Mouse (Mus musculus) liver, embryonic 13.5 days (tissue): ENCODE measurements around the gene Prdm1. TPM values are rescaled to one million over a fixed set of nuclear protein-coding genes. Genes with fewer than 3 reads are reported as not detected.

Experiments used
- ATAC-seq: fragments of 200-750 bp; cut with Nextera tagmentation; 2 replicates; pipeline ENCODE4 v1.8.0; 2017; ENCODE audit warnings: low read depth, mild to moderate bottlenecking, moderate number of reproducible peaks, moderate library complexity
- DNase-seq: peaks from one replicate; pipeline ENCODE4 v3.0.0; 2022
- H3K27ac ChIP-seq: fragments of 300-500 bp; sonication (generic); 2 replicates; pipeline ENCODE4 v1.5.1; 2015; ENCODE audit warnings: moderate library complexity, mild to moderate bottlenecking, inconsistent platforms
- H3K27me3 ChIP-seq: fragments of 300-500 bp; sonication (generic); 2 replicates; pipeline ENCODE4 v1.6.1; 2015; ENCODE audit warnings: mild to moderate bottlenecking, inconsistent platforms
- H3K36me3 ChIP-seq: fragments of 300-500 bp; sonication (generic); 2 replicates; pipeline ENCODE4 v1.6.1; 2015; ENCODE audit warnings: mild to moderate bottlenecking, inconsistent platforms
- H3K4me1 ChIP-seq: fragments of 300-500 bp; sonication (generic); replicated peaks from 2 replicates; pipeline ENCODE4 v1.6.1; 2015; ENCODE audit warnings: inconsistent platforms
- H3K4me2 ChIP-seq: fragments of 300-500 bp; sonication (generic); 2 replicates; pipeline ENCODE4 v1.6.1; 2015; ENCODE audit warnings: inconsistent platforms, mild to moderate bottlenecking, moderate library complexity
- H3K4me3 ChIP-seq: fragments of 300-500 bp; sonication (generic); replicated peaks from 2 replicates; pipeline ENCODE4 v1.5.1; 2015; ENCODE audit warnings: mild to moderate bottlenecking, inconsistent platforms
- H3K9ac ChIP-seq: fragments of 300-500 bp; sonication (generic); 2 replicates; pipeline ENCODE4 v1.6.1; 2015; ENCODE audit warnings: mild to moderate bottlenecking, inconsistent platforms
- H3K9me3 ChIP-seq: fragments of 300-500 bp; sonication (generic); replicated peaks from 2 replicates; pipeline ENCODE4 v1.6.1; 2016; ENCODE audit warnings: inconsistent platforms
- WGBS: fragments of 180-500 bp; shearing (Covaris S2); methylation state at CpG from one replicate; pipeline ENCODE4 v1.1.7; 2015; ENCODE audit not compliant: insufficient replicate concordance; 5-methylcytosine and 5-hydroxymethylcytosine counted together
- polyA plus RNA-seq: library from polyadenylated mRNA; unstranded; fragments of >200 nt; fragmentation: Nextera tagmentation; extraction: Ambion mirVana; gene quantifications from 2 replicates; pipeline ENCODE4 v1.2.1, GENCODE M21; 2015

Prdm1 gene
- polyA plus RNA-seq, 1 experiment from 2014 or later = 0.13 TPM

- peak overlapping the region; percentile 32 for H3K4me3 ChIP-seq
- peaks cover 59% of the 10 kb centered on the region for H3K27me3 ChIP-seq
- no peak overlapping the region for H3K9ac ChIP-seq
- H3K36me3 ChIP-seq = no peaks in the 10 kb centered on the region
- peak overlapping the region; percentile 54 for H3K4me2 ChIP-seq
- H3K27ac ChIP-seq = no peak overlapping the region
- ATAC-seq = no peak
- H3K9me3 ChIP-seq = no peaks in the 10 kb centered on the region
- peaks cover 31% of the 10 kb centered on the region for H3K4me1 ChIP-seq
- no peak for DNase-seq
- 5% methylated on average over 31 of the region's 31 CpGs for WGBS
Observed at GRCm38 (mm10) chr10:44526751-44527591, 1.3 kb downstream of the Prdm1 start.

DNA sequence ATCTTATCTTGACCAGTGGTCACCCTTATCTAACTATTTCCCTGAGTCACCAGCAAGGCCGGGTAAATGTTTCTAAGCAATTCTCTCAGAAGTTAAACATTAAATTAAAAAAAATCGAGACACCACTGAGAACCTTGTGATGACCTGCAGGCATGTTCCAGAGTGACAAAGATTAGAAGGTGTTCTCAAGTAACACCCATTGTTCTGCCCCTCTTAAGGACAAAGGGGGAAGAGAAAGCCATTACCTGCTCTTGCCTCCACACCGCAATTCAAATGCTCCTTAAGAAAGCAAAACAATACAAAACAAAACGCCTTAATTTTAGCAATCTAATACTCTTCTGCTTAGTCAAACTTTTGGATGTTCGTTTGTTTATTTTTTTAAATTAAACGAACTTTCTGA lies 8.1 kb downstream of the Prdm1 start:
- Histone ChIP-seq H3K27ac (no peak overlapping the region), H3K36me3 (no peaks in the 10 kb centered on the region), H3K27me3 (peaks cover 20% of the 10 kb centered on the region), H3K4me3 (no peak overlapping the region), H3K9me3 (no peaks in the 10 kb centered on the region), H3K4me2 (no peak overlapping the region), H3K9ac (no peak overlapping the region), H3K4me1 (no peaks in the 10 kb centered on the region)
- 34% methylated on average over 6 of the region's 6 CpGs for WGBS
- DNase-seq = no peak
- ATAC-seq = no peak

DNA sequence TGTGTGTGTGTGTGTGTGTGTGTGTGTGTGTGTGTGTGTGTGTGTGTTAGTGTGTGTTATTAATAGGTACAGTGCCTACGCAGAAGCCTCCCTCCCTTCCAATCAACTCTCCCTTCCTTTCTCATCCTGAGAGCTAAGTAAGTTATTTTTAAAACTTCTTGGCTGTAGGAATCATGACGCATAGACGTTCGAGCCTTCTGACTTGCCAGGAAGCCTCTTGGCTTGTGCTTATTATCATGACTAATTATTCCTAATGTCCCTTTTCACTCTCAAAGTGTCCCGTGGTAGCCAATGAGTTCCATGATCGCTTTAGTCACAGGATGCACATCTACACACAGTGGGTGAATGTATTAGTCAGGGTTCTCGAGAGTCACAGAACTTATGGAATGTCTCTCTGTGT lies 9.7 kb downstream of the Prdm1 start:
- H3K4me3 ChIP-seq = no peak overlapping the region
- H3K4me1 ChIP-seq = no peaks in the 10 kb centered on the region
- no peak overlapping the region for H3K4me2 ChIP-seq
- 73% methylated on average over 7 of the region's 7 CpGs for WGBS
- peaks cover 9% of the 10 kb centered on the region; the same call in 1 of the 2 replicates for H3K27me3 ChIP-seq
- H3K9ac ChIP-seq = no peak overlapping the region
- ATAC-seq = no peak
- DNase-seq = no peak
- H3K27ac ChIP-seq = no peak overlapping the region
- no peaks in the 10 kb centered on the region for H3K9me3 ChIP-seq
- H3K36me3 ChIP-seq = no peaks in the 10 kb centered on the region

- H3K27me3 ChIP-seq = no peaks in the 10 kb centered on the region
- ATAC-seq (no peak), DNase-seq (no peak)
- H3K4me3 ChIP-seq = no peak overlapping the region
- WGBS = 78% methylated on average over 5 of the region's 5 CpGs
- H3K4me1 ChIP-seq = peaks cover 6% of the 10 kb centered on the region; the same call in 1 of the 2 replicates
- H3K9me3 ChIP-seq = no peaks in the 10 kb centered on the region
- no peak overlapping the region for H3K4me2 ChIP-seq
- no peaks in the 10 kb centered on the region for H3K36me3 ChIP-seq
- no peak overlapping the region for H3K27ac ChIP-seq
- no peak overlapping the region for H3K9ac ChIP-seq
Observed at GRCm38 (mm10) chr10:44513108-44513507, 15.2 kb downstream of the Prdm1 start.

- Histone ChIP-seq H3K27ac (no peak overlapping the region), H3K9me3 (no peaks in the 10 kb centered on the region), H3K4me1 (peaks cover 8% of the 10 kb centered on the region; the same call in 1 of the 2 replicates), H3K27me3 (no peaks in the 10 kb centered on the region), H3K4me3 (no peak overlapping the region), H3K36me3 (no peaks in the 10 kb centered on the region), H3K9ac (no peak overlapping the region), H3K4me2 (no peak overlapping the region)
- ATAC-seq (no peak), DNase-seq (no peak)
- WGBS = 56% methylated on average over 3 of the region's 3 CpGs
Observed at GRCm38 (mm10) chr10:44511029-44511428, 17.3 kb downstream of the Prdm1 start.

GRCm38 (mm10) chr10:44508649-44509048 lies 19.7 kb downstream of the Prdm1 start:
- H3K4me2 ChIP-seq = no peak overlapping the region
- peaks cover 8% of the 10 kb centered on the region; the same call in 1 of the 2 replicates for H3K4me1 ChIP-seq
- no peaks in the 10 kb centered on the region for H3K27me3 ChIP-seq
- H3K9me3 ChIP-seq = no peaks in the 10 kb centered on the region
- ATAC-seq (no peak), DNase-seq (no peak)
- WGBS = 64% methylated on average over 7 of the region's 7 CpGs
- H3K4me3 ChIP-seq = no peak overlapping the region
- H3K9ac ChIP-seq = no peak overlapping the region
- no peak overlapping the region for H3K27ac ChIP-seq
- no peaks in the 10 kb centered on the region for H3K36me3 ChIP-seq

DNA sequence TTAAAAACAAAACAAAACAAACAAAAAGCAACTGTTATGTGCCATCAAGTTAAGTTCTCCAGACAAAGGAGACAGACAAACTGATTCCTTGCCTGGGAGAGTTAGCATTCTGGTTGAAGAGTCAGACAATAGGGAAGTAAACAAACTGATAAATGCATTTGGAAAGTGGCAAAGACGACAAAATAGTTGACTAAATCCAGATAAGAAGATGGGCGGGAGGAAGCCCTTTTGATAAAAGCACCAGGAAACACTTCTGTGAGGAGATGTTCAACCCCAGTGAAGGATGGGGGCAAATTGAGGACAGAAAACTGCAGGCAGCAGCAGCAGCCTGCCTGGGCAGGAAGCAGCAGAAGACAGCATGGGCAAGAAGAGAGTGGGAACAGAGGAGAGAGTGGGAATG lies 20.3 kb downstream of the Prdm1 start:
- Histone ChIP-seq H3K36me3 (no peaks in the 10 kb centered on the region), H3K27ac (no peak overlapping the region), H3K9ac (no peak overlapping the region), H3K4me1 (peaks cover 8% of the 10 kb centered on the region; the same call in 1 of the 2 replicates), H3K9me3 (no peaks in the 10 kb centered on the region), H3K27me3 (no peaks in the 10 kb centered on the region), H3K4me3 (no peak overlapping the region), H3K4me2 (no peak overlapping the region)
- ATAC-seq = no peak
- 11% methylated on average over 2 of the region's 2 CpGs for WGBS
- no peak for DNase-seq

DNA sequence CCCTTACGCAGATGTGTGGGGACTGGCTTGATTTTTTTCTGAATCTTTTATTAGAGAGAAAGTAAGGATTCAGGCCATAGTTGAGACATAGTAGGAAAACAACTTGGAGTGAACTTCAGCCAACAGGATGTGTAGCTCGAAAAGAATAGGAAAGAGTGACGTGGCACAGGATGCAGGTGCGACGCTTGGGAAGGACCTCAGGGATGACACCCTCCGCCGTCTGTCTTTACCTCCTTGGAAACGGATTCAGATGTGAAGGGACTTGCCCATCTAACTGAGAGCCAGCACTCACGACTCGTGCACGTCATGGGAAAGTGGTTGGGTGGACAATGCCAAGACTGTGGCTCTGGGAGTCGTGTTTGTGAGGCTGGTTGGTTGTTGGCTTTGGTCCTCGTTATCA lies 25.4 kb downstream of the Prdm1 start:
- no peak overlapping the region for H3K4me2 ChIP-seq
- no peak overlapping the region for H3K4me3 ChIP-seq
- no peak overlapping the region for H3K27ac ChIP-seq
- H3K9ac ChIP-seq = no peak overlapping the region
- H3K9me3 ChIP-seq = no peaks in the 10 kb centered on the region
- DNase-seq = no peak
- H3K27me3 ChIP-seq = no peaks in the 10 kb centered on the region
- 61% methylated on average over 13 of the region's 13 CpGs for WGBS
- ATAC-seq = no peak
- no peaks in the 10 kb centered on the region for H3K4me1 ChIP-seq
- H3K36me3 ChIP-seq = no peaks in the 10 kb centered on the region

- no peak overlapping the region for H3K4me3 ChIP-seq
- H3K27ac ChIP-seq = no peak overlapping the region
- 56% methylated on average over 15 of the region's 15 CpGs for WGBS
- DNase-seq (no peak), ATAC-seq (no peak)
- no peak overlapping the region for H3K4me2 ChIP-seq
- H3K9me3 ChIP-seq = no peaks in the 10 kb centered on the region
- no peaks in the 10 kb centered on the region for H3K4me1 ChIP-seq
- H3K27me3 ChIP-seq = no peaks in the 10 kb centered on the region
- H3K9ac ChIP-seq = no peak overlapping the region
- H3K36me3 ChIP-seq = no peaks in the 10 kb centered on the region
Observed at GRCm38 (mm10) chr10:44499897-44500519, 28.3 kb downstream of the Prdm1 start.

DNA sequence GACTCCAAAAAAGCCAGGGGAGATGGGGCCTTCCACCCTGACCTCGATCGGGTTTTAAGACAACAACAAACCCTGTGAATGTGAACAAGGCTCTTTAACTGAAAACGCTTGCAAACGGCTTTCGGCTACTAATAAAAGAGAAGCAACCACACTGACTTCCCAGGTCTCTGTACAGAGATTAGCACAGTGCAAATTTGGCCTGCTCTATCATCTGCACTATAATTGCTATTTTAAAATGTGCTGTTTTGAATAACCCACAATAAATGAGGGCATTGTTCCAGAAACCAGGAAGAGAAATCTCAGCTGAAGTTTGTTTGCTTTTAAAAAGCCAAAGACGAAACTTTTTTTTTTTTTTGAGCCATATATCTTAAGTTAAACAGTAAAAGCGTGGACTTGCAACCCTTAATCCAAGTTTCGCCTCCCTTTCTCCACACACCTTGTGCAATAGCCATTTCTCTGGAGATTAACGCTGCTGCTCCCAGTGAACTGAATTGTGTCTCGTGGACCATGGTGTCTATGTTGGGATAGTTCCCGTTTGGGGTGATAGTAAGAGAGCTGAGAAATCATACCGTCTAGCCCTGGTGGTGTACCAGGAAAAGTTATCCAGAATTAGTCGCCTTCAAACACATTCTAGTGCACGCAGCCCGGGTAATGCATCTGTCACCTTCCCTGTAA lies 34.3 kb downstream of the Prdm1 start:
- no peak for ATAC-seq
- no peaks in the 10 kb centered on the region for H3K9me3 ChIP-seq
- H3K9ac ChIP-seq = no peak overlapping the region
- WGBS = 67% methylated on average over 15 of the region's 15 CpGs
- H3K4me2 ChIP-seq = no peak overlapping the region
- H3K36me3 ChIP-seq = no peaks in the 10 kb centered on the region
- H3K27ac ChIP-seq = no peak overlapping the region
- no peaks in the 10 kb centered on the region for H3K4me1 ChIP-seq
- H3K4me3 ChIP-seq = no peak overlapping the region
- no peaks in the 10 kb centered on the region for H3K27me3 ChIP-seq
- no peak for DNase-seq

- Histone ChIP-seq H3K27me3 (no peaks in the 10 kb centered on the region), H3K9me3 (no peaks in the 10 kb centered on the region), H3K4me1 (no peaks in the 10 kb centered on the region), H3K4me3 (no peak overlapping the region), H3K9ac (no peak overlapping the region), H3K27ac (no peak overlapping the region), H3K36me3 (no peaks in the 10 kb centered on the region), H3K4me2 (no peak overlapping the region)
- no peak for ATAC-seq
- WGBS = 62% methylated on average over 8 of the region's 8 CpGs
- no peak for DNase-seq
Observed at GRCm38 (mm10) chr10:44492815-44493525, 35.3 kb downstream of the Prdm1 start.
